Mouse (Mus musculus) lung, adult 10 weeks (tissue): ENCODE results near the gene Klra10. TPM values are rescaled to one million over a fixed set of nuclear protein-coding genes. Genes with fewer than 3 reads are reported as not detected.

Experiments used
- polyA plus RNA-seq: library from polyadenylated mRNA; stranded (reverse); fragments of 350-450 nt; fragmentation: Illumina TruSeq; extraction: RNeasy Lipid Tissue Mini Kit (QIAGEN cat#74804); gene quantifications from one replicate; pipeline ENCODE4 v1.2.3, GENCODE M21; 2014; ENCODE audit warnings: low read depth, low replicate concordance; ENCODE audit not compliant: insufficient read depth

The Klra10 gene
- polyA plus RNA-seq, result not detected

GRCm38 (mm10) chr6:130281828-130282227 is at the start of gene Klra10:
Gene Klra10 (minus strand): TSS chr6:130281928.

GRCm38 (mm10) chr6:130233222-130233621 is 48.5 kb downstream of the Klra10 start, which contains the start of gene Klra7:
Gene Klra7 (minus strand): TSS chr6:130233322.

Other genes with a start within 250 kb of the Klra10 start
- gene Klra4, start 214.7 kb downstream of the Klra10 start, polyA plus RNA-seq, result 4.2 TPM
- gene Klra8, start 152.0 kb downstream of the Klra10 start, polyA plus RNA-seq, result 6.9 TPM
- 4.4 TPM for gene Klra9, start 88.8 kb downstream of the Klra10 start, polyA plus RNA-seq
- gene Klra7, start 48.6 kb downstream of the Klra10 start, polyA plus RNA-seq, result 2.9 TPM
- gene Klra3, start 55.6 kb upstream of the Klra10 start, polyA plus RNA-seq, result 1.5 TPM
- 0.41 TPM for gene Klra1, start 104.9 kb upstream of the Klra10 start, polyA plus RNA-seq